18 mouse cellular contexts compared by ENCODE assay signal in the genomic region with DNA sequence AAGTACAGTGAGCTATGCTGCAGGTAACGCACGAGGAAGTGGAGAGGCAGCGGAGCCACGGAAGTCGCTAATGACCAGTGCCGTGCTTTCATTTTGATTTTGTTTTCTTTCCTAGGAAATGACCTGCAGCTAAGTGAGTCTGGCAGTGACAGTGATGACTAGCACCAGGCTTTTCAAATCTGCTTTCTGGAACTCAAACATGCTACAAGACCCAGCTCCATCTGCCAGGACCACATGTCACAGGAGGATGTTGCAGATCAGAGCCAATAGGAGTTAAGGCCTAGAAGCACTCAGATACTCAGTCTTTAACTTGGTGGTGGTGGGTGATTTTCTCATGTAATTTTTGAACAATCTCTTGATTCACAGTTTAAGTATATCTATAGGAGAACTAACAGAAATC. TPM values are rescaled to one million over a fixed set of nuclear protein-coding genes. Genes with fewer than 3 reads are reported as not detected.
DNase-seq lines count a peak whose midpoint lies in the region; ATAC-seq lines count a peak whose summit lies in the region.
"Had no signal": no experiment of that assay in that cellular context is flagged by ENCODE, and none has a peak within 500 bp of the region (broad histone marks: within the 10 kb centered on the region; RNA-seq: fewer than 3 reads in every experiment).

No protein-coding gene starts in this region.

- WGBS in forebrain, embryonic 14.5 days = 95% methylated on average over 6 of the region's 6 CpGs
- WGBS in forebrain, embryonic 10.5 days = 97% methylated on average over 6 of the region's 6 CpGs

- no peaks in the 10 kb centered on the region for H3K4me1 ChIP-seq in forebrain, embryonic 14.5 days (ENCODE audit: control insufficient read depth, insufficient read depth, low read length)
- no peaks in the 10 kb centered on the region for H3K4me1 ChIP-seq in forebrain, embryonic 10.5 days
- H3K4me1 ChIP-seq: embryonic facial prominence, embryonic 12.5 days; hindbrain, embryonic 13.5 days; intestine, embryonic 15.5 days; midbrain, embryonic 15.5 days; stomach, embryonic 15.5 days had no signal

- H3K27me3 ChIP-seq in forebrain, embryonic 14.5 days (replicated peaks; ENCODE audit: control insufficient read depth, insufficient read depth, low read length) = no peaks in the 10 kb centered on the region
- no peaks in the 10 kb centered on the region for H3K27me3 ChIP-seq in forebrain, embryonic 10.5 days (ENCODE audit: poor library complexity, severe bottlenecking)
- H3K27me3 ChIP-seq: embryonic facial prominence, embryonic 12.5 days; hindbrain, embryonic 13.5 days; intestine, embryonic 15.5 days; midbrain, embryonic 15.5 days; stomach, embryonic 15.5 days had no signal

- intact Hi-C loops in left cerebral cortex, postnatal 25 days (cut with DNase I) = no loop called here

- no peak for ATAC-seq in forebrain, embryonic 14.5 days
- ATAC-seq: intestine, embryonic 15.5 days; midbrain, embryonic 15.5 days had no signal

- no peak overlapping the region for H3K4me3 ChIP-seq in forebrain, embryonic 14.5 days (ENCODE audit: low read depth, low read length)
- no peak overlapping the region for H3K4me3 ChIP-seq in forebrain, embryonic 10.5 days
- H3K4me3 ChIP-seq: embryonic facial prominence, embryonic 12.5 days; hindbrain, embryonic 13.5 days; intestine, embryonic 15.5 days; midbrain, embryonic 15.5 days; stomach, embryonic 15.5 days had no signal

- no peaks in the 10 kb centered on the region for H3K9me3 ChIP-seq in forebrain, embryonic 14.5 days (replicated peaks; ENCODE audit: control insufficient read depth, low read length)
- no peaks in the 10 kb centered on the region for H3K9me3 ChIP-seq in forebrain, embryonic 10.5 days
- H3K9me3 ChIP-seq: embryonic facial prominence, embryonic 12.5 days; hindbrain, embryonic 13.5 days; intestine, embryonic 15.5 days; midbrain, embryonic 15.5 days; stomach, embryonic 15.5 days had no signal

- peaks cover 83% of the 10 kb centered on the region for H3K36me3 ChIP-seq in forebrain, embryonic 14.5 days (ENCODE audit: control insufficient read depth, insufficient read depth, low read length)
- peaks cover 96% of the 10 kb centered on the region for H3K36me3 ChIP-seq in forebrain, embryonic 10.5 days (replicated peaks)

- H3K9ac ChIP-seq in forebrain, embryonic 14.5 days (ENCODE audit: low read length) = no peak overlapping the region
- H3K9ac ChIP-seq: embryonic facial prominence, embryonic 12.5 days; hindbrain, embryonic 13.5 days; intestine, embryonic 15.5 days; midbrain, embryonic 15.5 days; stomach, embryonic 15.5 days had no signal

- H3K4me2 ChIP-seq in forebrain, embryonic 14.5 days (ENCODE audit: low read length) = no peak overlapping the region
- H3K4me2 ChIP-seq: embryonic facial prominence, embryonic 12.5 days; heart, embryonic 11.5 days; hindbrain, embryonic 13.5 days; intestine, embryonic 15.5 days; midbrain, embryonic 15.5 days; stomach, embryonic 15.5 days had no signal

- no peak overlapping the region for H3K27ac ChIP-seq in forebrain, embryonic 14.5 days (ENCODE audit: low read depth, low read length)
- no peak overlapping the region for H3K27ac ChIP-seq in forebrain, embryonic 10.5 days
- H3K27ac ChIP-seq: embryonic facial prominence, embryonic 12.5 days; hindbrain, embryonic 13.5 days; intestine, embryonic 15.5 days; midbrain, embryonic 15.5 days; stomach, embryonic 15.5 days had no signal

- DNase-seq in forebrain, embryonic 14.5 days (ENCODE audit: low spot score) = peak; percentile 42
- no peak for DNase-seq in forebrain, embryonic 10.5 days (ENCODE audit: extremely low spot score, low spot score)
- peak; percentile 53 for DNase-seq in cerebellum, adult 8-10 months
- DNase-seq in layer of hippocampus, adult 18-20 months (ENCODE audit: low spot score in 2 of 2) = peak; percentile 66 to 90
- DNase-seq in layer of hippocampus, postnatal 36 days = peak; percentile 67 to 75
- no peak for DNase-seq in ovary, adult 18-20 months (ENCODE audit: low spot score)
- no peak for DNase-seq in testis, postnatal 10 days (ENCODE audit: low spot score)
- no peak for DNase-seq in left cerebral cortex, postnatal 25 days (ENCODE audit: low spot score in 2 of 2)
- DNase-seq: heart, postnatal 14 days; kidney, postnatal 10 days; lung, postnatal 10 days; right cerebral cortex, adult 18-20 months had no signal

RNA-seq across cellular contexts. Expression of gene Mettl6, which starts 11.6 kb away (rescaled TPM):
- polyA plus RNA-seq in forebrain, embryonic 14.5 days (2014; fragmentation: Nextera tagmentation; extraction: Ambion mirVana) = 57.6 and 59.0 TPM in 2 replicates
- 79.1 and 79.9 TPM in 2 replicates for polyA plus RNA-seq in forebrain, embryonic 10.5 days (2016; fragmentation: Nextera tagmentation; extraction: Ambion mirVana)
- total RNA-seq in layer of hippocampus, adult 18-20 months (2021) = 10 to 100 TPM; 28.3 to 29.6 TPM
- 10 to 100 TPM; 25.0 to 29.4 TPM for total RNA-seq in layer of hippocampus, postnatal 36 days (2021)
- 10 to 100 TPM; 25.0 to 38.7 TPM for total RNA-seq in left cerebral cortex, postnatal 25 days (2021)

RNA-seq across cellular contexts. Expression of gene Eaf1, which starts 12.3 kb away (rescaled TPM):
- polyA plus RNA-seq in forebrain, embryonic 14.5 days (2014; fragmentation: Nextera tagmentation; extraction: Ambion mirVana) = 9.7 and 10.1 TPM in 2 replicates
- 28.4 and 29.1 TPM in 2 replicates for polyA plus RNA-seq in forebrain, embryonic 10.5 days (2016; fragmentation: Nextera tagmentation; extraction: Ambion mirVana)
- total RNA-seq in layer of hippocampus, adult 18-20 months (2021) = 10 to 100 TPM; 19.1 to 20.3 TPM
- 10 to 100 TPM; 14.5 to 16.3 TPM for total RNA-seq in layer of hippocampus, postnatal 36 days (2021)
- total RNA-seq in left cerebral cortex, postnatal 25 days (2021) = 10 to 100 TPM; 11.6 to 15.9 TPM

Comparison
In these comparisons a context has a peak if more than half of its experiments do, and no peak if none do; other contexts are left out.
1. DNase-seq: peak in forebrain, embryonic 14.5 days (single experiment), cerebellum, adult 8-10 months (single experiment), layer of hippocampus, adult 18-20 months (2 of 2) and layer of hippocampus, postnatal 36 days (2 of 2); none in forebrain, embryonic 10.5 days (single experiment), ovary, adult 18-20 months (single experiment), testis, postnatal 10 days (single experiment) and left cerebral cortex, postnatal 25 days (0 of 2).